Mouse (Mus musculus): ENCODE measurements around the gene Ccdc151. TPM values are rescaled to one million over a fixed set of nuclear protein-coding genes. Genes with fewer than 3 reads are reported as not detected.
A peak's percentile ranks its signal among the peaks of the same experiment; 100 is the strongest.

The Ccdc151 gene
- total RNA-seq, 1 experiment from 2014 or later = 3.7 TPM

DNA sequence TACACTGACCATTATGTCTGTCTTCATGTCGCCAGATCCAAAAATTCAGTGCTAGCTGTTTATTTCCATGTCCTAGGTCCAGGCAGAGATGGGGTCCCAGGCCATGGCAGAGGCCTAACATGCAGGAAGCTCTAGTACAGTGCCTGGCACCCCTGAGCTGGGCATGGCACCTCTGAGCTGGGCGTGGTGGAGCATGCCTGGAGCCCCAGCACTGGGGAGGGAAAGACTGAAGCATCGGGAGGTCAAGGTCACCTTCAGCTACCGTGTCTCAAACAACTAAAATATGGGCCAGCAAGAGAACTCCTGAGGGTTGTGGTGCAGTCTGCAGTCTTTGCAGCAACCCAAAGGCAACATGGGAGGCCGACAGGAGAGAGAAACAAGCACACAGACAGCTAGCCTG is 44.1 kb downstream of the Ccdc151 start:
- DNase-seq = no peak

DNA sequence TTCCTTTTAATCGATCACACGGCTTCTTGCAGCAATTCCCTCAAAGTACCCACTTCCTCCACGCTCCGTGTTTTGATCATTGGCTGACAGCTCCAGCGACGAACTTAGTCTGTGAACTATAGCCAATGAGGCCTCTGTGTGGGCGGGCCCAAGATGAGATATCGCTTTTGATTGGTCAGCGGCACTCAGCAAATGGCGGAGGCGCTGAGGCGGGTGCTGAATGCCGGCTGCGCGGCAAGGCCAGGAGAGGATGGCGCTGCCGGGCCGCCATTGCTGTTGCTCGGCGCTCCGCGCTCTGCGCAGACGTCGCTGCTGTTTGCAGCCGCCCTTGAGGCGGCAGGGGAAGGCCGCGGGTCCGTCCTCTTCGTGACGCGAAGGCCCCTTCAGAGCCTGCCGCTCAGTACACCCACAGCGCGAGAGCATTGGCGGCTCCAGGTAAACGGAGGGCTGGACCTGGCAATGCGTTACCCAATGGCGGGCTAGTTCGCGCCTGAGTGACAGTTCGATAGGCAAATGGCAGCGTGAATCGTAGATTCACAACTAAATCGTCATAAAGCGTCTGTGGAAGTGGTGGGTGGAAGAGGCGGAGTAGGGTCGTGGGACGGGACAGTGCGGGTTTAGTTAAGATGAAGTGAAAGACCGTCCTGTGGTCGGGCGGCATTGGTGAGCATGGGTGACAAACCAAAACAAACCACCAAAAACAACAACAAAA is 46.7 kb downstream of the Ccdc151 start, which contains the start of gene Swsap1:
Swsap1 (plus strand) TSS at position 186 of the 712 bp plus-strand sequence.
- DNase-seq = peak; percentile 95

DNA sequence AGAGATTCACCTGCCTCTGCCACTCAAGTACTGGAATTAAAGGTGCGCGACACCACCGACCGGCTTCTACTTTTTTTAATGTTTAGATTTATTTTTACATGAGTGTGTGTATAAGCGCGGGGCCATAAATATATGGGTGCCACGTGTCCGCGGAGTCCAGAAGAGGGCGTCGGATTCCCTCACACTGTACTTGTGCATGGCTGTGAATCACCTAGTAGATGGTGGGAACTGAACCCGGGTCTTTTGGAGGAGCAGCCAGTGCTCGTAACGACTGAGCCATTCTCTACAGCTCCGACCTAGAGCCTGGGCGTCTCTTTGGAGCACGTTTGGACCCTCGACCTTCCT is 47.2 kb downstream of the Ccdc151 start:
- DNase-seq = no peak

DNA sequence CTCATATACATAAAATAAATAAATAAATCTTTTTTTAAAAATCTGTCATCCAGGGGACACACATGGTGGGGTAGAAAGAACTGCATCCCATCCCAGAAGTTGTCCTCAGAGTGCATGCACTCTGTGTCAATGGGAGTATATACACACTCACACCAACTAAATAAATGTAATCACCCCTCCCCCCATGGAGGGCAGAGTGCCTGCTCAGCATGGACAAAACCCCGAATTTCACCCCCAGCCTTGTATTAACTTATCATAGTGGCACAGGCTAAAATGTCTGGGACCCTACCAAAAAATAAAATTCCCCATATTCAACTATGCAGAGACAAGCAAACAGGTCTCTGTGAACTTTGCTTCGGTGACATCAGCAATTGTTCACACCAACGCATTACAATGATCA is 47.8 kb downstream of the Ccdc151 start:
- no peak for DNase-seq

DNA sequence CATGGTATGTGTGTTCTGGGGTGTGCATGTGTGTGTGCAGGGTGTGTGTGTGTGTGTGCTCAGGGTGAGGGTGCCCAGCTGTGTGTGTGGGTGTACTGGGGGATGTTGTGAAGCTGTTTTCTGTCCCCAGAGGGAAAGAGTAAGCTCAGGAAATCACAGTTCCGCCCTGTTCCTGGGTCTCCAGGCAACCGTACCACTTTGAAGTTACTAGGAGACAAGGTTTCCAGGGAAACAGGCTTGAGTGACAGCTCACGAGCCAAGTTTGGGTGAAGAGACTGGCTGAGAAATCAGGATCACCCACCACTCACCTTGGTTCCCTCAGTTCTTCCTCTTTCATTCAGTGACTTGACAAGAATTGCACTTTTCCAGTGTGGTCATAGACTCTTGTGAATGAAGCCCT is 48.8 kb downstream of the Ccdc151 start:
- no peak for DNase-seq

DNA sequence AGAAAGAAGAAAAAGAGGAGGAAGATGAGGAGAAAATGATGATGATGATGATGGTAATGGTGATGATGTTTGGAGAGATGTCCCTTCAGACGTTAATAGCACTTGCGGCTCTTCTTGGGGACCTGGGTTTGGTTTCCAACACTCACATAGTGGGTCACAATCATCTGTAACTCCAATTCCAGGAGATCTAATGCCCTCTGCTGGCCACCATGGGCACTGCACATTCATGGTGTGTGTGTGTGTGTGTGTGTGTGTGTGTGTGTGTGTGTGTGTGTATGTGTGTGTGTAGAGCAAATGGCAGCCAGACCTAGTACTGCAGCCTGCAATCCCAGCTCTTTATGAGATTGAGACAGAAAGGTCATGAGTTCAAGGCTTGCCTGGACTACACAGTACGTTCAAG is 50.5 kb downstream of the Ccdc151 start:
- DNase-seq = no peak

DNA sequence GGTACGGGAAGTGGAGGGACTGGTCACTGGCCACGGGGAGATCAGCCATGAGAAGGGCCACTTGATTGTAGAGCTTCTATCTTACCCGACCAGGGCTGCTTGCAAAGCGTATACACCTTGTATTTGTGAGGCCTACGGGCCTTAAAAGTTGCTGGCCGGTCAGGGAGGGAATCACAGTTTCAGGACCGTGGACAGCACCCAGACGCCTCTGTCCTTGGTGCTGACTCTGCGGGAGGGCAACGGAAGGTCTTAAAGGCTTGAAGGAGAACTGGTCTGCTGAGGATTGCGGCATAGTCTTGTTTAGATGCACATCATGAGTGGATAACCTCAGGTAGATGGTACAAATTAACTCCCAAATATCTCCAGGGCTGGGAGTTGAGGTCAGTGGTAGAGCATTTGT is 52.1 kb downstream of the Ccdc151 start:
- DNase-seq = peak; percentile 76

DNA sequence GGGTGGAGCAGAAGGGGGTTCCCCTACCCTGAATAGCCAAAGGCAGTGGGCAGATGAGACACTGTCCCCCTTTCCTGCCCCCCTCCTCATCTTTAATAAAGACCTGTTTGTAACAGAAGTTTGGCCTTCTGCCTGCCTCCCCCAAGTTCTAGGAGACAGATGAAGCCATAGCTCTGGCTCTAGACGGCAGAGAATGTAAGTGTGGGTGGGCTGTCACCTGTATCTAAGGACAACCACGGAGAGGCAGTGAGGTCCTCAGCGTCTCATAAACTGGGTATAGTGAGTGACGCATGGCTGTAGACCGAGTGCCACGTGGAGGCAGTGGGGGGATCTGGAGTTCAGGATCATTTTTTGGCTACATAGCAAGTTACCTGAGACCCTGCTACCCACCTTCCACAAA is 53.6 kb downstream of the Ccdc151 start:
- DNase-seq = no peak

DNA sequence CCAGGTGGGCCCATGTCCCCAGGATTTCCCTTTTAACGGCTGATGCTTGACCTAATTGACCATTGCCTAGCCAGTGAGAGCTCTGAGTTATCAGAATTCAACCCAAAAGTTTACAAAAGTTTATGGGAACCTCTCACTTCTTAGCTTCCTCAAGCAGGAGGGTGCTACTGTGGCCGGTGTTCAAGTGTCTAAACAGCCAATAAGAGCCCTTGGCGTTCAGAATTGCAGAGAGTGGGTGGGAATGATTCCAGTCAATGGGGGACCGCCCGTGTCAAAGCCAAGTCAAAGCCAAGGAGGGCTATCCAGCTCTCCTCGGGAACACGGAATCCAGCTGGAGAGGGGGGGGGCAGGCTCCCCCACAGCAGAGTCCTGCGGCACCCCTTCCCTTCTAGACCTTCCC is 54.3 kb downstream of the Ccdc151 start:
- no peak for DNase-seq

DNA sequence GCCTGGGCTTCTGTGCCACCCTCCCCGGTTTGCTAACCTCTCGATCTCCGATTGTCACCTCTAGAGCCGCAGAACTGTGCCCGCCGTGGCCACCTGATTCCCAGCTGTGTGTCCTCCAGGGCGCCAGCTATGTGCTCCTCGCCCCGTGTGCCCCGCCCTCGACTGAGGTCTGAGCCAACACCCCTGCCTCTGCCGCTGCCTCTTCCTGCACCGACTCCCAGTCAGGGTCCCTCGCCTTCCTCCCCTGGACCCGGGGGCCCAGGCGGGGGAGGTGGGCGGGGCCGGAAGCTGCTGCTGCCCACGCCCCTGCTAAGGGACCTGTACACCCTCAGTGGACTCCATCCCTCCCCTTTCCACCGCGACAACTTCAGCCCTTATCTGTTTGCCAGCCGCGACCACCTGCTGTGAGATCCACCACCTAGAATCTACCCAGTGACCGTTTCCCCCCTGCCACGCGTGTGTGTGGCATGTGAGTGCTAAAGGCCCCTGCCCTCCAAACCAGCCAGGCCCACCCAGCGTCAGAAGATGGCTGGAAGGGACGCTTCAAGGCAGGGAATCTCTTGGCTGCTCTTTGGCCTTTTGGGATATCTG is 54.8 kb downstream of the Ccdc151 start:
- no peak for DNase-seq

DNA sequence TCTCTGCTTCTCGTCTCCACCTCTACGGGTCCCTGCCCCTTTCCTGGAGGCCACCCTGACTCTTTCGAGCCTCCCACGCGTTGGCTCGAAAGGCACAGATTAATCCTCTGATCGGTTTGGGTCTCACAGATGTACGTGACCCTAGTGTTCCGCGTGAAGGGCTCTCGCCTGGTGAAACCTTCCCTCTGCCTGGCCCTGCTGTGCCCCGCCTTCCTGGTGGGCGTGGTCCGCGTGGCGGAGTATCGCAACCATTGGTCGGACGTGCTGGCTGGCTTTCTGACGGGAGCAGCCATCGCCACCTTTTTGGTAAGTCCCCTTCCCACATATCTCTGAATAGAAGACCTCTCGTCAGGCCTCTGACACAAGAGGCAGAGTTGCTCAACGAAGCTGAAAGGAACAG is 58.2 kb downstream of the Ccdc151 start:
- DNase-seq = peak; percentile 31

DNA sequence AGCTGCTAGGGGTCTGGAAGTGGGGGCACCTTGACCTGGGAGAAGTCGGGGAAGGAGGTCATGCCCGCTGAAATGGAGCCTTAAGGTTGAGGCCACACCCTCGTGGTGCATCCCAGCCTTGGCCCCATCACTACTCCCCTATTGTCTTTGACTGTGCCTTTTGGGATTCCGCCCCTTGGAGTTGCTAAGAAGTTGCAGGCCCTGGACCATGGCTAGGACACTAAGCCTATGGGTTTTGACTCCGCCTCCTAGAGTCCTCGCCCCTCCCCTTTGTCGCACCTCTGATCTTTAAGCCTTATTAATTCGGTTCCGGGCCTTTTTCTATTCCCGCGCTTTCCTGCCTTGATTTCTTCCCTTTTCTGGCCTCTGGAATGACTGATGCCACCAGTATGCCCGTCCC is 58.8 kb downstream of the Ccdc151 start:
- no peak for DNase-seq

DNA sequence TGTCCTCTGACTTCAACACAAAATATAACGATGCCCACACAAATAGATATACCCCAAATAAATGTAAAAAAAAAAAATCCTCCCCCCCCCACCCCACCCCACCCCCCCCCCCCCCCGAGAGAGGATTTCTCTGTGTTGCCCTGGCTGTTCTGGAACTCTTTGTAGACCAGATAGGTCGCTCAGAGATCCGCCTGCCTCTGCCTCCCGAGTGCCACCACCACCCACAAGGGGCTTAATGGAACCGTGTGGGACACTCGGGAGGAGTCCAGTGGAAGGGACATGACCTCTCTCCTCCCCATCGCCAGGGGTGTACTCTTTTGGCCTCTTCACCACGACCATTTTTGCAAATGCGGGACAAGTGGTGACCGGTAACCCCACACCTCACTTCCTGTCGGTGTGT is 59.4 kb downstream of the Ccdc151 start:
- DNase-seq = no peak

Other genes starting within 250 kb of the Ccdc151 start
- gene Spc24, start 242.3 kb downstream of the Ccdc151 start, total RNA-seq (2021) = 4.7 and 5.6 TPM in 2 replicates
- gene Kank2, start 203.9 kb downstream of the Ccdc151 start, total RNA-seq (2021) = 37.3 and 46.2 TPM in 2 replicates
- gene Angptl8, start 167.1 kb downstream of the Ccdc151 start, total RNA-seq (2021) = 4.5 and 17.1 TPM in 2 replicates
- gene Dock6, start 150.0 kb downstream of the Ccdc151 start, total RNA-seq (2021) = 45.6 and 46.0 TPM in 2 replicates
- gene Rab3d, start 84.4 kb downstream of the Ccdc151 start, total RNA-seq (2021) = 36.3 and 71.9 TPM in 2 replicates
- 13.6 and 19.1 TPM in 2 replicates for gene Ccdc159, start 75.2 kb downstream of the Ccdc151 start, total RNA-seq (2021)
- 471 and 609 TPM in 2 replicates for gene Tmem205, start 75.1 kb downstream of the Ccdc151 start, total RNA-seq (2021)
- 35.6 and 40.5 TPM in 2 replicates for gene Plppr2, start 65.6 kb downstream of the Ccdc151 start, total RNA-seq (2021)
- gene Swsap1, start 46.9 kb downstream of the Ccdc151 start, total RNA-seq (2021) = 14.0 and 19.4 TPM in 2 replicates
- gene Epor, start 39.1 kb downstream of the Ccdc151 start, total RNA-seq (2021) = 1.6 and 1.8 TPM in 2 replicates
- gene Rgl3, start 13.2 kb downstream of the Ccdc151 start, total RNA-seq (2021) = 33.9 and 66.9 TPM in 2 replicates
- gene Prkcsh, start 172 bp upstream of the Ccdc151 start, total RNA-seq (2021) = 161 and 164 TPM in 2 replicates
- gene Elavl3, start 49.4 kb upstream of the Ccdc151 start, total RNA-seq (2021) = 0.90 and 2.9 TPM in 2 replicates
- gene Gm49318, start 68.6 kb upstream of the Ccdc151 start, total RNA-seq (2021) = not detected in 2 replicates
- gene Zfp653, start 68.7 kb upstream of the Ccdc151 start, total RNA-seq (2021) = 9.4 and 12.4 TPM in 2 replicates
- 45.7 and 60.4 TPM in 2 replicates for gene Ecsit, start 82.8 kb upstream of the Ccdc151 start, total RNA-seq (2021)
- gene Cnn1, start 96.6 kb upstream of the Ccdc151 start, total RNA-seq (2021) = 0.46 and 0.76 TPM in 2 replicates
- 75.1 and 75.8 TPM in 2 replicates for gene Elof1, start 114.5 kb upstream of the Ccdc151 start, total RNA-seq (2021)
- 19.0 and 25.4 TPM in 2 replicates for gene Acp5, start 133.1 kb upstream of the Ccdc151 start, total RNA-seq (2021)
- 52.5 and 64.8 TPM in 2 replicates for gene Pigyl, start 154.2 kb upstream of the Ccdc151 start, total RNA-seq (2021)
- 2.4 and 3.2 TPM in 2 replicates for gene Zfp872, start 185.5 kb upstream of the Ccdc151 start, total RNA-seq (2021)
- gene Zfp809, start 223.1 kb upstream of the Ccdc151 start, total RNA-seq (2021) = 46.4 and 52.1 TPM in 2 replicates

Data from adrenal gland, postnatal 25 days (tissue).